Mouse (Mus musculus): ENCODE measurements around the gene Dexi. TPM values are rescaled to one million over a fixed set of nuclear protein-coding genes. Genes with fewer than 3 reads are reported as not detected.

Dexi gene
- total RNA-seq, 2 experiments from 2014 or later: 68.7 to 72.3 TPM

DNA sequence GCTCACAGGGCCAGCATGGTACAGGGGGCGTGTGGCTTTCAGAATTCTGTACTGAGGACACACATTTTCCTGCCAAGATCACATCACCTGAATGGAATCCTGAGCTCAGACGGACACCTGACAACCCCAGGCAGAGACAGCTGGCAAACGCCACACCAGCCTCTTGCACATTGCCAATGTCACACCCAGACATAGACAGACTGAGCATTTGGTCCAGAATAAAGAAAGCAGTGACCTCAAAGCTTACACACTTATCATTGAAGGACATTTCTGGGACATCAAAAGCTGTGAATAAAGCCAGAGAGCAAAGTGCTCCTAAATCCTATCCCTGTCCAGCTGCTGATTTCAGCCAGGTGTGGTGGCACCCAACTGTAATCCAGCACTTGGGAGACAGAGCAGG is 5.9 kb downstream of the Dexi start:
- no peak for TF ChIP-seq CTCF (IDR thresholded peaks at IDR 0.05)
- DNase-seq (ENCODE audit: extremely low spot score in 1 of 2, low spot score in 2 of 2): no peak
- no peak overlapping the region for H3K27ac ChIP-seq
- H3K4me3 ChIP-seq: no peak overlapping the region
- intact Hi-C loops (cut with DNase I): no loop called here

DNA sequence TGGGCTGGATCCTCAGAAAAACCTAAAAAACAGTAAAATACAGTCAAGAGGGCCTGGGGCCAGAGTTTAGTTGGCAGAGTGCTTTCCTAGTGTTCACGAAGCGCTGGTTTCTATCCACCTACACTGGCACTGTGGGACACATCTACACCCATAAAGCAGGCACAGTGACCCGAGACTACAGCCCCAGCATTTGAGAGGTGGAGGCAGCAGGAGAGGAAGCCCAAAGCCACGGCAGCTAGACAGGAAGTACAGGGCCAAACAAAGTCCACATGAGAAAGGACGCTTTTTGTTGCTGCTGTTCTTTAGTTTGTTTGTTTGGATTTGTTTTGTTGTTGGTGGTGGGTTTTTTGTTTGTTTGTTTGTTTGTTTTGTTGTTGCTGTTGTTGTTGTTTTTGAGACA is 6.5 kb downstream of the Dexi start:
- intact Hi-C loops (cut with DNase I): no loop called here
- no peak for DNase-seq (ENCODE audit: extremely low spot score in 1 of 2, low spot score in 2 of 2)
- H3K4me3 ChIP-seq: no peak overlapping the region

DNA sequence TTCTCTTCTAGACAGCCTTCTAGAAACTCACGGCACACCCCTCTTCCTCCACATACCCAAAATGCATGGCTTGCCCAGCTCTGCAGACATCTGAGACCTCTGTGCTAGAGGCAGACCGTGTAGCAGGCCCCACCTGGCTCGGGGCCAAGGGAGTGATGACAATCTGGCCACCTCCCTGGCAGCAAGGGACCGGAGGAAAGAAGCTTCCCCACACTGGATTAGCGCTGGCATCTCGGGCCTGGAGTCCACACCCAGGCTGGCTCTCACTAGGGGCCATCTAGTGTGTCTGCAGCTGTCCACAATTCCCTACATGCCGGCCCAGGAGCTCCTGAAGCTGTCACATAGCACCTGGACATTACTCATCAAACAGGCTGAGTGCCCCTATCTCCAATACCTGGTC is 8.3 kb downstream of the Dexi start:
- intact Hi-C loops (cut with DNase I): no loop called here
- no peak for TF ChIP-seq CTCF (IDR thresholded peaks at IDR 0.05)
- Histone ChIP-seq H3K4me3 (no peak overlapping the region), H3K27ac (no peak overlapping the region)
- DNase-seq (ENCODE audit: extremely low spot score in 1 of 2, low spot score in 2 of 2): no peak

More for the DNA sequence above, 6.5 kb downstream of the Dexi start:
- no peak overlapping the region for H3K27ac ChIP-seq
- no peak for TF ChIP-seq CTCF (IDR thresholded peaks at IDR 0.05)

DNA sequence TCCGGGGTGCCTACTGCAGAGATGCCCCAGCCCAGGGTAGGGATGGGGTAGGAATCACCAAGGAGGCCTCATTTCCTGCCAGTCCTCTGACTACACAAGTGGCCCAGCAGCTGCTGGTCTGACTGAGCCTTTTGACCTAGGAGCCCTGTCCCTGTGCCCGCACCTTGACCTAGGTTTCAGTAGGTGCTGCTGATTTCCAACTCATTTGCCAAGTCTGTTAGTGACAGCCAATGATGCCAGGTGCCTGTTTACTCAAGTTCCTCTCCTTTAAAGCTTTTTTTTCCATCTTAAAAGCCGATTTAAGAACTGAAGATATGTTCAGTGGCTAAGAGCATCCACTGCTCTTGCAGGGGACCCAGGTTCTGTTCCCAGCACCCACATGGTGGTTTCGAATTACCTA is 9.1 kb downstream of the Dexi start:
- intact Hi-C loops (cut with DNase I): no loop called here
- TF ChIP-seq CTCF (IDR thresholded peaks at IDR 0.05): no peak
- no peak overlapping the region for H3K4me3 ChIP-seq
- no peak for DNase-seq (ENCODE audit: extremely low spot score in 1 of 2, low spot score in 2 of 2)
- no peak overlapping the region for H3K27ac ChIP-seq

DNA sequence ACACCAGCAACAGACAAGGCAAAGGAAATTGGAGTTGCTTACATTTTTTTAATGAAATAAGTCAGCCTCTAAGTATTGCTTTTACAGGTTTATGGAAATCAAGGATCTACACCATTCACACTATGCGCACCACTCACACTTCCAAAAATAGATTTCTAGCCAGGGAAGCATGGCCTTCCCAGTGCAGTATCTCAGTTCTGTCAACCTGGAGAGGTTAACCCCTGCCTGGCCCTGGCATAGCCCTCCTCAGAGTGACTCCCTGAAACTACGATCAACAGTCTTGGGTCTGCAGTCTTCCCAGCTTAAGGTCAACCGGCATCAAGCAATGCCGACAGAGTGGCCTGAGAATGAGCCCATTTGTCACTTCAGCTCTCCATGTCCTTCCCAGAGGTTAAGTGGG is 12.7 kb downstream of the Dexi start:
- intact Hi-C loops (cut with DNase I): no loop called here
- H3K4me3 ChIP-seq: no peak overlapping the region
- no peak for DNase-seq (ENCODE audit: extremely low spot score in 1 of 2, low spot score in 2 of 2)
- no peak overlapping the region for H3K27ac ChIP-seq
- TF ChIP-seq CTCF (IDR thresholded peaks at IDR 0.05): no peak

DNA sequence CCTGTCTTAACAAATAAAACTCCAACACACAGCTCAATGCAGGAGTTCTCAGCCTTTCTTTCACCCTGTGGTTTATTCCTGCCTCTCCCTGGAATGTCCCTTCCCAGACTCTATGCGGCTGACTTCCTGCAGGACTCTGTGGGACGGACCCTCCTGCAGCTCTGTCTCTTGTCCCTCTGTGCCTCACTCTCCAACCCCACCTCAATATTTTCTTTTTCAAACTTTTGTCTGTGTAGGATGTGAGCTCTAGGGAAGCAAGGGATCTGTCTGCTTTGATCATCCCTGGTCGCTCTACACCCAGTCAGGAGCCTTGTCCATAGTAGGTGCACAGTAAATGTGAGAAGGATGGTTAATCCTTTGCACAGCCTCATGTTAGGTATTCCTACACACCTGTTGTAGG is 14.5 kb downstream of the Dexi start:
- TF ChIP-seq CTCF (IDR thresholded peaks at IDR 0.05): no peak
- Histone ChIP-seq H3K4me3 (no peak overlapping the region), H3K27ac (no peak overlapping the region)
- no peak for DNase-seq (ENCODE audit: extremely low spot score in 1 of 2, low spot score in 2 of 2)
- intact Hi-C loops (cut with DNase I): no loop called here

DNA sequence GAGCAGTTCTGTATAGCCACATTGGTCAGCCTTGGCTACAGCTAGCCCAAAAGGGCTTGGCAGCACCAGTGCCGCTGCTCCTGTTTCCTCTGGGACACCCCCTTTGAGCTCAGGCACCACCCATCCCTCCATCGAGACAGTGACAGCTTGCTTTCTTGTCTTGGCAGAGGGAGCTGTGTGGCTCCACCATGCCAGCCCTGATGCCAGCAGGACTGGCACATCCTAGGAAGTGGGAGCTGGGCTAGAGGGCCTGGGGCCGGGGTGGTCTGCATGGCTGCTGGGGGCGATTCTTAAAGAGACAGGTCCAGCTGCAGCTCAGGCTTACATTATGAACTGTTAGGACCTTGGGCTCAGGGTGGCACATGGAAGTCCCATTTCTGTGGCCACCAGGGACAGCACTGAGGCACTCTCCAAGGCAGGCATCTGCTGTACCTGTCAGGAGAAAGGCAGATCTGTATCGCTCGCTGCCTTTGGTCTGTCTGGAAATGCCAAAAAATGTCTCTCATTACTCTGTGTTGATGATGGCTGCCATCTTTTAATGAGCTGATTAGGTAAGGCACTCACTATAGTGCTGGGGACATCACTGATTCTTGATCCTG is 15.7 kb downstream of the Dexi start:
- intact Hi-C loops (cut with DNase I): no loop called here
- Histone ChIP-seq H3K27ac (no peak overlapping the region), H3K4me3 (no peak overlapping the region)
- TF ChIP-seq CTCF (IDR thresholded peaks at IDR 0.05): peak; percentile 29
- no peak for DNase-seq (ENCODE audit: extremely low spot score in 1 of 2, low spot score in 2 of 2)

DNA sequence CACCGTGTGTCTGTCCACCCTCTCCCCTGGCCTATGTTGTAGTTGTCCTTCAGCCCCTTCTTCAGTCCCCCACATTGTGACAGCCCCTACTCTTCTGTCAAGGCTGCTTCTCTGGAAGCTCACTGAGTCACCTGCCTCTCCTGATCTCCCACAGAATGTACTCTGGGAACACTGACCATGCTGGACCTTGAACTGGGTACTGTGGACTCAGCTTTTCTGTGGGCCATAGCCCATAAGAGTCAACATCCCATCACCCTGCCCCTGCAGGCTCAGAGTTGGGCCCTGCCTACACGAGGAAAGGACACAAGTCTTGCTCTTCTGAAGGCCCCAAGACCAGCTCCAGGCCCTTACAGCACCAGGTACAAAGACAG is 17.3 kb downstream of the Dexi start:
- no peak for DNase-seq (ENCODE audit: extremely low spot score in 1 of 2, low spot score in 2 of 2)
- intact Hi-C loops (cut with DNase I): no loop called here
- Histone ChIP-seq H3K4me3 (no peak overlapping the region), H3K27ac (no peak overlapping the region)
- TF ChIP-seq CTCF (IDR thresholded peaks at IDR 0.05): no peak

DNA sequence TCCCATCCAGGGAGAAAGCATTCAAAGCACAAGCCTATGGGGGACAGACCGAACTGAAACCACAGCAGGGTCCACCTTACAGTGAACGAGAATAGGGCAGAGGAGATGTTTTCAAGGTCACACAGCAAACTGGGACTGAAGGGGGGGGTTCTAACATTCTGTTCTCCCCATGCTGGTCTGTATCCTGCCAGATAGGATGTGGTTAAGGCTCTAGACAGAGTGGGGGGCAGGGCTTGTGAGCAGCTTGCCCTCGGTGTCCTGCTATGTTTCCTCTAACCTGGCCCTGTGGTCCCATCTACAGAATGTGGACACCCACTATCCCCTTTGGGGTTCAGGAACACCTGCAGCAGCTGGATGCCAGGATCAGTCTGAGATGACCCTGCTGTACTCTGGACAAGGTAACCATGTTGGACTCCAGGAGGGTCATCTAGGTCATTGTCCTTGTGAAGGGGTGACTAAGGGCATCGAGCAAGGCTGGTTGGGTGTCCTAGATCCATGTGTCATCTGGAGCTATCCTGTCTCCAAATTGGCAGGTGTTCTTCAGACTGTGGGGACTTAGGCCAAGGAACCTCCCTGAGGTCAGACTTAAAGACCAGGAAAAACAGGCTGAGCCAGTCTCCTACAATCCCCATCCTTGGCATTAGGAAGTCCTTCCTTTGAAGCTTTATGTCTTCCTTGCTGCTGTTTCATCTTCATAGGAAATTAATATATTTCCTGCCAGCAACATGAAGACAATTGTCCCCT is 17.8 kb downstream of the Dexi start:
- Histone ChIP-seq H3K4me3 (no peak overlapping the region), H3K27ac (no peak overlapping the region)
- DNase-seq (ENCODE audit: extremely low spot score in 1 of 2, low spot score in 2 of 2): no peak
- intact Hi-C loops (cut with DNase I): no loop called here
- no peak for TF ChIP-seq CTCF (IDR thresholded peaks at IDR 0.05)

DNA sequence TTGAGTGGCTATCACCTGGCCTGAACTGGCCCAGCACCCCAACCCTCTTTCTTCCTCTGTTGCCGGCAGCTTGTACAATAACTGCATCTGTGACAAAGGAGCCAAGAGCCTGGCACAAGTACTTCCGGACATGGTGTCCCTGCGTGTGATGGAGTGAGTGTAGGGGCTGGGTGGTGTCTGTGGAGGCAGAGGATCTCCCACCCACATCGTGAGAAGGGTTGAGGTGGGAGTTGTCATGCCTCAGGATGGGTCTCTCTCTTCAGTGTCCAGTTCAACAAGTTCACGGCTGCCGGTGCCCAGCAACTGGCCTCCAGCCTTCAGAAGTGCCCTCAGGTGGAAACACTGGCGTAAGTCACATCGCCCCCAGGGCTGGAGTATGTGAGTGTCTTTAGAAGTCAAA is 19.2 kb downstream of the Dexi start:
- no peak for DNase-seq (ENCODE audit: extremely low spot score in 1 of 2, low spot score in 2 of 2)
- no peak for TF ChIP-seq CTCF (IDR thresholded peaks at IDR 0.05)
- intact Hi-C loops (cut with DNase I): loop anchor here (2.0 kb wide), 2 partner anchors 243 to 433 kb away; no protein-coding TSS in a partner anchor
- Histone ChIP-seq H3K4me3 (no peak overlapping the region), H3K27ac (no peak overlapping the region)

DNA sequence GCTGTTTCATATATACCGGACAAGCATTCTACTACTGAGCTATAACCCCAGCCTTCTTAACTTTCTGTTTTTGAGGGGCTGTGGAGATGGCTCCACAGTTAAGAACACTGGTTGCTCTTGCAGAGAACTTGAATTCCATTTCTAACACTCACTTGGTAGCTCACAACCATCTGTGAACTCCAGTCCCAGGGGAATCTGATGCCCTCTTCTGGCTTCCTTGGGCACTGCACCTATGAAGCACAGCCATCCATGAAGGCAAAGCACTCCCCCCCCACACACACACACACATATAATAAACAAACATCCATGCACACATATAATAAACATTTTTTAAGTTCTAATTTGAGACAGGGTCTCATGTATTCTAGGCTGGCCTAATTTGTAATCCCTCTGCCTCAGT is 20.0 kb downstream of the Dexi start:
- intact Hi-C loops (cut with DNase I): loop anchor here (2.0 kb wide), 2 partner anchors 242 to 432 kb away; no protein-coding TSS in a partner anchor
- DNase-seq (ENCODE audit: extremely low spot score in 1 of 2, low spot score in 2 of 2): peak; percentile 60 to 73
- Histone ChIP-seq H3K4me3 (no peak overlapping the region), H3K27ac (no peak overlapping the region)
- TF ChIP-seq CTCF (IDR thresholded peaks at IDR 0.05): peak; percentile 71

DNA sequence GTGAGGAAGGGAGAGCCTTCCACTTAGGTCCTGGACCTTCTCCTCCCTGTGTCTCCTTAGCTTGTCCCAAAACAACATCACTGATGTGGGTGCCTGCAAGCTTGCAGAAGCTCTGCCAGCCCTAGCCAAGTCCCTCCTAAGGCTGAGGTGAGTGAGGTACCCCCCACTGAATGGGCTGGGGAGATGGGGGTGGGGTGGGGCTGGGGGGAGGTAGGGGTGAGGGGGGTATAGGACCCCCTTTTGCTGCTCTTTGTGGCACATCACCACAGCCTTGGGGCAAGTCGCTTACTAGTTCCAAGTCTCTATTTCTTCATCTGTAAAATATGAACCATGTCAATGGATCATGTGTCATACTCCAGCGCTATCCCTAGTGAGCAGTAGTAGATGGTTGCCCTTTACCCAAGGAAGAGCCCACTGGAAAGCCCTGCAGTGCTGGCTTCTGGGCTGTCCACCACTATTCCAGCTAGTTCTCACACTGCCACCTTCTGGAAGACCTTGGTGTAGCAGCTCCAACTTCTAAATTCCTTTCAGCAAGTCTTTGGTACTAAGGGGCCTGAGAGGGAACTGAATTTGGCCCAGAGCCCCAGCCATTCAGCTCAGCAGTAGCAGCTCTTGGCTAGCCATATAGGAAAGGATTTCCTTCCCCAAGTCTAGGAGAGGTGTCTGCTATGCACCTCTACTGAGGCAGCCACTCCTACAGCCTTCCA is 21.8 kb downstream of the Dexi start:
- no peak overlapping the region for H3K4me3 ChIP-seq
- intact Hi-C loops (cut with DNase I): loop anchor here (1.0 kb wide), 1 partner anchor 105 kb away; no protein-coding TSS in a partner anchor
- peak; percentile 68 to 78 for DNase-seq (ENCODE audit: extremely low spot score in 1 of 2, low spot score in 2 of 2)
- peak; percentile 82 for TF ChIP-seq CTCF (IDR thresholded peaks at IDR 0.05)
- H3K27ac ChIP-seq: no peak overlapping the region
